Mouse (Mus musculus) heart, embryonic 14.5 days (tissue): ENCODE data around the gene Ttc41. TPM values are rescaled to one million over a fixed set of nuclear protein-coding genes. Genes with fewer than 3 reads are reported as not detected.

Source experiments
- ATAC-seq: fragments of 200-750 bp; cut with Nextera tagmentation; 2 replicates; pipeline ENCODE4 v1.8.0; 2017; ENCODE audit warnings: low read depth, moderate TSS enrichment; ENCODE audit not compliant: insufficient number of reproducible peaks, insufficient read depth, low FRiP score
- H3K27ac ChIP-seq, 2 experiments: fragments of 200-500 bp in 1 of 2; fragments of 300-500 bp in 1 of 2; sonication (generic) in 1 of 2; replicated peaks in 1 of 2; 2 replicates each; pipeline ENCODE4 v1.5.1; 2012 to 2014; ENCODE audit warnings: low read depth in 2 of 2, low read length in 2 of 2, control low read depth in 1 of 2, mild to moderate bottlenecking in 1 of 2, mixed read lengths in 1 of 2; ENCODE audit not compliant: control insufficient read depth in 1 of 2, insufficient read depth in 1 of 2
- H3K27me3 ChIP-seq: fragments of 300-500 bp; sonication (generic); 2 replicates; pipeline ENCODE4 v1.6.1; 2014; ENCODE audit warnings: mild to moderate bottlenecking, low read length, control low read depth; ENCODE audit not compliant: control insufficient read depth, insufficient read depth
- H3K36me3 ChIP-seq: fragments of 300-500 bp; sonication (generic); 2 replicates; pipeline ENCODE4 v1.6.1; 2014; ENCODE audit warnings: mild to moderate bottlenecking, control low read depth, low read length, mixed read lengths; ENCODE audit not compliant: control insufficient read depth, insufficient read depth
- H3K4me1 ChIP-seq, 2 experiments: fragments of 200-500 bp in 1 of 2; fragments of 300-500 bp in 1 of 2; sonication (generic) in 1 of 2; 2 replicates each; pipeline ENCODE4 v1.6.1; 2012 to 2014; ENCODE audit warnings: low read length in 2 of 2, control low read depth in 1 of 2, mixed read lengths in 1 of 2; ENCODE audit not compliant: control insufficient read depth in 2 of 2, insufficient read depth in 2 of 2
- H3K4me2 ChIP-seq: fragments of 300-500 bp; sonication (generic); 2 replicates; pipeline ENCODE4 v1.6.1; 2014; ENCODE audit warnings: mild to moderate bottlenecking, low read length
- H3K4me3 ChIP-seq, 2 experiments: fragments of 200-500 bp in 1 of 2; fragments of 300-500 bp in 1 of 2; sonication (generic) in 1 of 2; 2 replicates each; pipeline ENCODE4 v1.5.1; 2012 to 2014; ENCODE audit warnings: low read length in 2 of 2, mild to moderate bottlenecking in 2 of 2, control low read depth in 1 of 2, low read depth in 1 of 2, moderate library complexity in 1 of 2; ENCODE audit not compliant: control insufficient read depth in 1 of 2, insufficient read depth in 1 of 2
- H3K9ac ChIP-seq: fragments of 300-500 bp; sonication (generic); 2 replicates; pipeline ENCODE4 v1.6.1; 2014; ENCODE audit warnings: mild to moderate bottlenecking, low read length
- H3K9me3 ChIP-seq: fragments of 300-500 bp; sonication (generic); 2 replicates; pipeline ENCODE4 v1.6.1; 2016; ENCODE audit warnings: low read length, control low read depth; ENCODE audit not compliant: control insufficient read depth
- WGBS: fragments of 180-500 bp; shearing (Covaris S2); extraction: QIAGEN DNeasy Blood & Tissue Kit; methylation state at CpG from one replicate; pipeline ENCODE4 v1.1.7; 2014; 5-methylcytosine and 5-hydroxymethylcytosine counted together
- polyA plus RNA-seq: library from polyadenylated mRNA; unstranded; fragments of >200 nt; fragmentation: Nextera tagmentation; extraction: Ambion mirVana; gene quantifications from 2 replicates; pipeline ENCODE4 v1.2.1, GENCODE M21; 2014

The Ttc41 gene
- polyA plus RNA-seq, 1 experiment from 2014 or later: 1.5 TPM

GRCm38 (mm10) chr10:86777614-86778319 lies 72.2 kb downstream of the Ttc41 start:
- peaks cover 17 to 40% of the 10 kb centered on the region in 2 experiments for H3K4me1 ChIP-seq
- peak overlapping the region; percentile 81 for H3K4me3 ChIP-seq
- H3K27me3 ChIP-seq: no peaks in the 10 kb centered on the region
- WGBS: 12% methylated on average over 19 of the region's 19 CpGs
- H3K9me3 ChIP-seq: no peaks in the 10 kb centered on the region
- no peaks in the 10 kb centered on the region for H3K36me3 ChIP-seq
- peak overlapping the region; percentile 84 to 91 for H3K27ac ChIP-seq
- peak overlapping the region; percentile 70 for H3K9ac ChIP-seq
- peak; percentile 8 for ATAC-seq
- H3K4me2 ChIP-seq: peak overlapping the region; percentile 94

- under 1% methylated on average over 44 of the region's 44 CpGs for WGBS
- peak within 1 kb of the TSS; percentile 91 to 94 for H3K27ac ChIP-seq
- ATAC-seq: peak; percentile 96
- peak within 1 kb of the TSS; percentile 94 for H3K4me2 ChIP-seq
- H3K9ac ChIP-seq: peak within 1 kb of the TSS; percentile 90
- H3K36me3 ChIP-seq: no peaks in the 10 kb centered on the region
- H3K9me3 ChIP-seq: no peaks in the 10 kb centered on the region
- peaks cover 17 to 40% of the 10 kb centered on the region in 2 experiments for H3K4me1 ChIP-seq
- H3K4me3 ChIP-seq: peak within 1 kb of the TSS; percentile 81
- H3K27me3 ChIP-seq: no peaks in the 10 kb centered on the region
Observed at GRCm38 (mm10) chr10:86778398-86779116, 72.9 kb downstream of the Ttc41 start, which contains the start of gene Nt5dc3. Gene Nt5dc3 (plus strand): TSS chr10:86779005.

- Histone ChIP-seq H3K27me3 (no peaks in the 10 kb centered on the region), H3K27ac (peak overlapping the region; percentile 55 to 91), H3K4me2 (peak overlapping the region; percentile 94), H3K9me3 (no peaks in the 10 kb centered on the region), H3K36me3 (no peaks in the 10 kb centered on the region), H3K9ac (peak overlapping the region; percentile 90), H3K4me3 (peak overlapping the region; percentile 81), H3K4me1 (peaks cover 17 to 40% of the 10 kb centered on the region in 2 experiments)
- ATAC-seq: no peak; the same call in 1 of the 2 replicates
- under 1% methylated on average over 49 of the region's 58 CpGs for WGBS
Observed at GRCm38 (mm10) chr10:86779117-86779755, 73.6 kb downstream of the Ttc41 start.

- peak overlapping the region; percentile 81 for H3K4me3 ChIP-seq
- 17% methylated on average over 12 of the region's 12 CpGs for WGBS
- peak overlapping the region in 1 of 2 experiments; percentile 91; a peak in 2 of 4 replicates for H3K27ac ChIP-seq
- no peaks in the 10 kb centered on the region for H3K9me3 ChIP-seq
- H3K4me1 ChIP-seq: peaks cover 17 to 43% of the 10 kb centered on the region in 2 experiments
- H3K36me3 ChIP-seq: no peaks in the 10 kb centered on the region
- peak overlapping the region; percentile 94 for H3K4me2 ChIP-seq
- ATAC-seq: no peak
- peak overlapping the region; percentile 90 for H3K9ac ChIP-seq
- no peaks in the 10 kb centered on the region for H3K27me3 ChIP-seq
Observed at GRCm38 (mm10) chr10:86779816-86780500, 74.3 kb downstream of the Ttc41 start.

- H3K9ac ChIP-seq: no peak overlapping the region
- no peaks in the 10 kb centered on the region for H3K36me3 ChIP-seq
- no peak overlapping the region for H3K27ac ChIP-seq
- no peaks in the 10 kb centered on the region for H3K9me3 ChIP-seq
- H3K4me2 ChIP-seq: no peak overlapping the region
- no peak overlapping the region for H3K4me3 ChIP-seq
- WGBS: 54% methylated on average over 5 of the region's 5 CpGs
- ATAC-seq: no peak
- no peaks in the 10 kb centered on the region for H3K27me3 ChIP-seq
- H3K4me1 ChIP-seq: peaks cover 17 to 43% of the 10 kb centered on the region in 2 experiments
Observed at GRCm38 (mm10) chr10:86781641-86782040, 76.0 kb downstream of the Ttc41 start.

- no peak overlapping the region for H3K27ac ChIP-seq
- no peaks in the 10 kb centered on the region for H3K9me3 ChIP-seq
- no peak overlapping the region for H3K9ac ChIP-seq
- peaks cover 13 to 34% of the 10 kb centered on the region in 2 experiments for H3K4me1 ChIP-seq
- H3K4me3 ChIP-seq: no peak overlapping the region
- no peak overlapping the region for H3K4me2 ChIP-seq
- ATAC-seq: no peak
- H3K27me3 ChIP-seq: no peaks in the 10 kb centered on the region
- H3K36me3 ChIP-seq: no peaks in the 10 kb centered on the region
- 73% methylated on average over 5 of the region's 5 CpGs for WGBS
Observed at GRCm38 (mm10) chr10:86782656-86783055, 77.0 kb downstream of the Ttc41 start.

- Histone ChIP-seq H3K4me2 (no peak overlapping the region), H3K27me3 (no peaks in the 10 kb centered on the region), H3K27ac (no peak overlapping the region), H3K4me3 (no peak overlapping the region), H3K36me3 (no peaks in the 10 kb centered on the region), H3K4me1 (peaks cover 11 to 34% of the 10 kb centered on the region in 2 experiments), H3K9me3 (no peaks in the 10 kb centered on the region), H3K9ac (no peak overlapping the region)
- no peak for ATAC-seq
- 83% methylated on average over 5 of the region's 5 CpGs for WGBS
Observed at GRCm38 (mm10) chr10:86783561-86783960, 78.0 kb downstream of the Ttc41 start.
